In the genomic region with DNA sequence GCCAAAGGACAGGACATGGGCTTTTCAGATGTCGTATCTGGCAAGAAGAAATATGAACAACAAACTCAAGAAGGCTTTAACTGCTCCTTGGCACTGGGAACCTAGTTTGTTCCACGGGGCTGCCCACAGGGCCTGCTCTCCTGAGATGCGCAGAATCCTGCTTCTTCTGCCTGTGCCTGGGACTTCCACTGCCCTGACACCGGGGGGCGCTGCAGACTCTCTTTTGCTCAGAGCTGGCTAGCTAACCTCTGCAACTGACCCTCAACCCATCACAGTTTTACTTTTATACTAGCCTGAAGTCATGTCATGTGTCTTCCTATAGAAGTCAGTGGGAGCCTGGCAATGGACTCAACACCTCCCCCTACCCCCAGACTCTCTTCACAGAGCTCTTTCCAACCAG, we compare ENCODE assay signal across 8 mouse cellular contexts. TPM values are rescaled to one million over a fixed set of nuclear protein-coding genes. Genes with fewer than 3 reads are reported as not detected.
DNase-seq lines count a peak whose midpoint lies in the region; ATAC-seq and TF ChIP-seq lines count a peak whose summit lies in the region.

No protein-coding gene starts in this region.

- H3K4me2 ChIP-seq in heart, embryonic 11.5 days = no peak overlapping the region
- H3K4me2 ChIP-seq in lung, embryonic 14.5 days = no peak overlapping the region

- DNase-seq in heart, adult 11 months = peak; percentile 86
- DNase-seq in urinary bladder, adult 18-20 months (ENCODE audit: low spot score in 2 of 2) = peak; percentile 10 to 23
- no peak for DNase-seq in urinary bladder, postnatal 10 days (ENCODE audit: low spot score)
- peak; percentile 42 for DNase-seq in gastrocnemius, adult 18-20 months (ENCODE audit: low spot score)
- DNase-seq in lung, embryonic 14.5 days = peak; percentile 57
- DNase-seq in right cerebral cortex, postnatal 25 days = no peak

- TF ChIP-seq POLR2A in testis, adult 2 months (IDR thresholded peaks at IDR 0.05; ENCODE audit: control insufficient read depth, low read depth, low read length) = no peak

- H3K9me3 ChIP-seq in heart, embryonic 11.5 days (replicated peaks; ENCODE audit: control insufficient read depth, low read length) = no peaks in the 10 kb centered on the region
- no peaks in the 10 kb centered on the region for H3K9me3 ChIP-seq in lung, embryonic 14.5 days (ENCODE audit: low read depth, low read length)

- peak; percentile 67 for TF ChIP-seq CTCF in lung, embryonic 14.5 days (IDR thresholded peaks at IDR 0.05; ENCODE audit: low read depth)
- TF ChIP-seq CTCF in testis, adult 2 months (IDR thresholded peaks at IDR 0.05; ENCODE audit: control insufficient read depth, insufficient read depth, insufficient replicate concordance, low read depth, low read length) = peak; percentile 67; the same call in 1 of the 2 replicates

- no peaks in the 10 kb centered on the region for H3K36me3 ChIP-seq in heart, embryonic 11.5 days (ENCODE audit: control insufficient read depth, insufficient read depth, low read length)
- H3K36me3 ChIP-seq in lung, embryonic 14.5 days (ENCODE audit: insufficient read depth) = no peaks in the 10 kb centered on the region
- no peaks in the 10 kb centered on the region for H3K36me3 ChIP-seq in testis, adult 2 months (ENCODE audit: control insufficient read depth, insufficient read depth, low read length)

- H3K4me3 ChIP-seq in heart, embryonic 11.5 days (ENCODE audit: low read depth, low read length) = no peak overlapping the region
- no peak overlapping the region for H3K4me3 ChIP-seq in lung, embryonic 14.5 days (ENCODE audit: low read depth, low read length)
- H3K4me3 ChIP-seq in testis, adult 2 months (ENCODE audit: control insufficient read depth, low read depth, low read length) = no peak overlapping the region

- no peak overlapping the region for H3K27ac ChIP-seq in heart, embryonic 11.5 days (ENCODE audit: low read depth, low read length)
- H3K27ac ChIP-seq in lung, embryonic 14.5 days (ENCODE audit: low read depth) = no peak overlapping the region
- H3K27ac ChIP-seq in testis, adult 2 months (ENCODE audit: control insufficient read depth, insufficient read depth, low read depth, low read length) = no peak overlapping the region

- no peaks in the 10 kb centered on the region for H3K4me1 ChIP-seq in heart, embryonic 11.5 days (ENCODE audit: control insufficient read depth, insufficient read depth, low read length)
- no peaks in the 10 kb centered on the region for H3K4me1 ChIP-seq in lung, embryonic 14.5 days (ENCODE audit: insufficient read depth)
- H3K4me1 ChIP-seq in testis, adult 2 months (ENCODE audit: control insufficient read depth, insufficient read depth, low read length) = no peaks in the 10 kb centered on the region

- no peak for ATAC-seq in heart, embryonic 11.5 days (replicated peaks; ENCODE audit: insufficient number of reproducible peaks, low FRiP score, low TSS enrichment)
- ATAC-seq in lung, embryonic 14.5 days (ENCODE audit: insufficient read depth) = 0 out of 2 replicates have a peak, but pooled peaks have one; percentile 6

- WGBS in heart, embryonic 11.5 days (ENCODE audit: insufficient replicate concordance) = 41% methylated on average over 5 of the region's 5 CpGs
- WGBS in lung, embryonic 14.5 days = 48% methylated on average over 5 of the region's 5 CpGs

- no peaks in the 10 kb centered on the region for H3K27me3 ChIP-seq in heart, embryonic 11.5 days (ENCODE audit: control insufficient read depth, insufficient read depth, low read length)
- no peaks in the 10 kb centered on the region for H3K27me3 ChIP-seq in lung, embryonic 14.5 days (ENCODE audit: insufficient read depth, low read length)
- H3K27me3 ChIP-seq in testis, adult 2 months (ENCODE audit: control insufficient read depth, insufficient read depth, low read length) = no peaks in the 10 kb centered on the region

- no peak overlapping the region for H3K9ac ChIP-seq in heart, embryonic 11.5 days (ENCODE audit: low read depth, low read length)
- H3K9ac ChIP-seq in lung, embryonic 14.5 days = no peak overlapping the region

RNA-seq across cellular contexts. Expression of gene Slc1a2, which starts 23.7 kb away (rescaled TPM):
- 0.21 and 0.23 TPM in 2 replicates for polyA plus RNA-seq in heart, embryonic 11.5 days (2014; fragmentation: Nextera tagmentation; extraction: Ambion mirVana)
- total RNA-seq in gastrocnemius, adult 18-20 months (2021) = under 1 TPM in 1 of 2 experiments, not detected in 1; 0.55 TPM
- 0.31 and 0.42 TPM in 2 replicates for polyA plus RNA-seq in lung, embryonic 14.5 days (2014; fragmentation: Nextera tagmentation; extraction: Ambion mirVana)
- 21.4 and 22.5 TPM in 2 replicates for polyA plus RNA-seq in testis, adult 2 months (2012; rRNA removed)

Comparison
In these comparisons a context has a peak if more than half of its experiments do, and no peak if none do; other contexts are left out.
1. DNase-seq: peak in heart, adult 11 months (single experiment), urinary bladder, adult 18-20 months (2 of 2), gastrocnemius, adult 18-20 months (single experiment) and lung, embryonic 14.5 days (single experiment); none in urinary bladder, postnatal 10 days (single experiment) and right cerebral cortex, postnatal 25 days (single experiment).
2. RNA of gene Slc1a2, which starts 23.7 kb away (polyA plus RNA-seq): 21.4 to 22.5 TPM in testis, adult 2 months; 0.31 to 0.42 TPM in lung, embryonic 14.5 days and 0.21 to 0.23 TPM in heart, embryonic 11.5 days; every median in the first group is over 10 times any median in the second.